Mouse (Mus musculus) hindbrain, embryonic 11.5 days (tissue): ENCODE results near the gene Gpsm2. TPM values are rescaled to one million over a fixed set of nuclear protein-coding genes. Genes with fewer than 3 reads are reported as not detected.

Experiments
- ATAC-seq: fragments of 200-750 bp; cut with Nextera tagmentation; 2 replicates; pipeline ENCODE4 v1.8.0; 2017; ENCODE audit warnings: mild to moderate bottlenecking, moderate TSS enrichment, moderate library complexity; ENCODE audit not compliant: low FRiP score
- DNase-seq: peaks from one replicate; pipeline ENCODE4 v3.0.0-alpha.2; 2015; ENCODE audit warnings: low spot score
- H3K27ac ChIP-seq: fragments of 300-500 bp; sonication (generic); 2 replicates; pipeline ENCODE4 v1.5.1; 2014; ENCODE audit warnings: mild to moderate bottlenecking, low read depth, low read length
- H3K27me3 ChIP-seq: fragments of 300-500 bp; sonication (generic); 2 replicates; pipeline ENCODE4 v1.6.1; 2014; ENCODE audit warnings: mild to moderate bottlenecking, low read length, moderate library complexity, mixed read lengths; ENCODE audit not compliant: control insufficient read depth, insufficient read depth
- H3K36me3 ChIP-seq: fragments of 300-500 bp; sonication (generic); 2 replicates; pipeline ENCODE4 v1.6.1; 2014; ENCODE audit warnings: mild to moderate bottlenecking, low read length, moderate library complexity, mixed read lengths; ENCODE audit not compliant: control insufficient read depth, insufficient read depth
- H3K4me1 ChIP-seq: fragments of 300-500 bp; sonication (generic); replicated peaks from 2 replicates; pipeline ENCODE4 v1.6.1; 2014; ENCODE audit warnings: low read length, mixed read lengths; ENCODE audit not compliant: control insufficient read depth, insufficient read depth
- H3K4me2 ChIP-seq: fragments of 300-500 bp; sonication (generic); replicated peaks from 2 replicates; pipeline ENCODE4 v1.6.1; 2014; ENCODE audit warnings: mild to moderate bottlenecking, low read depth, low read length
- H3K4me3 ChIP-seq: fragments of 300-500 bp; sonication (generic); 2 replicates; pipeline ENCODE4 v1.5.1; 2014; ENCODE audit warnings: low read depth, low read length
- H3K9ac ChIP-seq: fragments of 300-500 bp; sonication (generic); 2 replicates; pipeline ENCODE4 v1.6.1; 2014; ENCODE audit warnings: low read depth, low read length
- H3K9me3 ChIP-seq: fragments of 300-500 bp; sonication (generic); 2 replicates; pipeline ENCODE4 v1.6.1; 2016; ENCODE audit warnings: low read length; ENCODE audit not compliant: control insufficient read depth
- WGBS: fragments of 180-500 bp; shearing (Covaris S2); extraction: QIAGEN DNeasy Blood & Tissue Kit; methylation state at CpG from one replicate; pipeline ENCODE4 v1.1.7; 2014; 5-methylcytosine and 5-hydroxymethylcytosine counted together
- polyA plus RNA-seq: library from polyadenylated mRNA; unstranded; fragments of >200 nt; fragmentation: Nextera tagmentation; extraction: Ambion mirVana; gene quantifications from 2 replicates; pipeline ENCODE4 v1.2.1, GENCODE M21; 2014

Gpsm2 gene
- 95.3 and 104 TPM in 2 replicates for polyA plus RNA-seq

DNA sequence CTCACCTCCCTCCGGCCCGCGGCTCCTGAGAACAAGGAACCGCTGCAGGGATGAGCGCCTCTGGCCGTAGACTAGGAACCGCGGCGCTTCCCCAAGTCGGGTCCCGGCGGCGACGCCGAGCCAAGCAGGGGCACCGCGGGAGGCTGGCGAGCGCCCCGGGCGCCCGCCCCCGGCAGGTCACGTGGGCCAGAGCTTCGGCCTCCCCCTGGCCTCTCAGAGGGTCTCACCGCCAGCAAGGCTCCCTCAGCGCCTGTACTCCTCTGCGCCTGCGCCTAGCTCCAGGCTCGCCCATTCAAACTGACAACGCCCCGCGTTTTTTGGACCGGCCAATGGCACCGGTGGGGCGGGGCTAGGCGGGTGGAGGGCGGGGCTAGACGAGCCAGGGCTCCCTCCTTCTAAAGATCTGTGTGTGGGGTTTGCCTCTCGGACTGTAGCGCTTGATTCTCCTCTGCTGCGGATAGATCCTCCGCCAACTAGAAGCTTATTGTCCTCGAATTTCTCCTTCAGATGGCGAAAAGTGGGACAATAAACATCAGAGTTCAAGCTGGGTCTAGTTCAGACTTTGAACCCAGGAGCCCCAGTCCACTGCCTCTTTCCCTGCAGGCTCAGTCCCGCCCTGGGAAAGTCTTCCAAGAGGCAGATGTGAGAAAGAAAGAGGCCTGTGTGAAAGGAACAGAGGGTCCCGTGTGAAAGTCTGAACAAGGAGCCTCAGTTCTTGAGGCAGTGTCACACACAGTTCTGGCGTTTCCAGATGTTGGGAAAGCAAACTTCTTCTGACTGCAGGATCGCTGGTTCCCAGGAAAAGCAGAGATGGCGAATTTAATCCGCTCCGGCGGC lies at the start of gene Gpsm2:
Gene Gpsm2 (minus strand): TSS at position 274 of the 837 bp plus-strand sequence.
- H3K4me2 ChIP-seq: peak within 1 kb of the TSS; percentile 55
- WGBS: 4% methylated on average over 51 of the region's 53 CpGs
- H3K9me3 ChIP-seq: no peaks in the 10 kb centered on the region
- 0 out of 2 replicates have a peak, but pooled peaks cover 5% of the 10 kb centered on the region for H3K4me1 ChIP-seq
- H3K9ac ChIP-seq: peak within 1 kb of the TSS; percentile 82
- ATAC-seq (peak; percentile 98), DNase-seq (peak; percentile 99)
- H3K36me3 ChIP-seq: no peaks in the 10 kb centered on the region
- no peaks in the 10 kb centered on the region for H3K27me3 ChIP-seq
- peak within 1 kb of the TSS; percentile 69 for H3K4me3 ChIP-seq
- H3K27ac ChIP-seq: peak within 1 kb of the TSS; percentile 93

DNA sequence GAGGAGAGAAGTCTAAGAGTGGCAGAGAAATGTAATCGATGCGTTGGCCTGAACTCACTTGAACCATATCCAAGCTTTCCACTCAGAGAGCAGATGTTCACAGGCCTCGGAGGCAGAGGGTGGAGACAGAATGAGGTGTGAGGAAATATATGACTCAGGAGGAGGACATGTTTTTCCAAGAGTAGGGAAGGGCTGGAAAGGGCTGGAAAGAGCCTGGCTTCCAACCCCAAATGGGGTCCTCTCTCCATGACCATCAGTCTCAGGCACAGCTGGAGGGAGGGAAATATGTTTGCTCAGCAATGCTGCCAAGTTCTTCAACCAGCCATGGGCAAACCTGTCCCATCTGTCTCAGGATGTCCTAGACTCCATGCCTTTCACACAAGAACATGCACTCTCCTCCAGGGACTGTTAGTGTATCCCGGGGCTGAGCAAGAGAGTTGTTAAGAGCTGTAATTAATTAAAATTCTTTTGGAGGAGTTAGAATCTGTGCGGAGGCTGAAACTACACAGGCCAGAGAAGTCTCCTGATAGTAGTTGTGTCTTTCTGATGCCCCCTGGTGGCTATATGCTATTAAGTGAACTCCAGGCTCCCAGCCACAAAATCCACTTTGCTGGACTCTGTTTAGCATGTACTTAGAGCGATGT lies 48.7 kb upstream of the Gpsm2 start:
- H3K4me2 ChIP-seq: no peak overlapping the region
- 59% methylated on average over 6 of the region's 6 CpGs for WGBS
- ATAC-seq: peak; percentile 30; the same call in 1 of the 2 replicates

DNA sequence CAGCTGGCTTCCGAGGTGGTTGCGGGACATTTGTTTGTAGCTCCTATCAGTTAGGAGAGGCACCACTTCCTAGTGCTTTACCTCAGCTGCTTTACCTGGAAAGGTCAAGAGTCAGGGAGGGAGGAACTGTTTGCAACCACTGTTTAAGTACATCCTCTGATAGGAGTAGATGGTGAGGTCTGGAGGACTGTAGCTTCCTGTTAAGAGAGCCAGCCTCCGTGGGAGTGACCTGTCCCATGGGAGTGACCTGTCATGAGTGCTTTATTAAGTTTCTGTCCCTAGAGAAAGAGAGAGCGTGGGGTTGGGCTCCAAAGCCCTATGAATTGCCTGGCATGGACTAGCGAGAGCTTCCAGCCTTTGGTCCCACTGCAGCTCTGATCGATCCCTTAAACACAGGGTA lies 47.4 kb upstream of the Gpsm2 start:
- Histone ChIP-seq H3K27ac (no peak overlapping the region), H3K4me2 (no peak overlapping the region), H3K9ac (no peak overlapping the region), H3K27me3 (no peaks in the 10 kb centered on the region), H3K36me3 (no peaks in the 10 kb centered on the region), H3K9me3 (no peaks in the 10 kb centered on the region), H3K4me3 (no peak overlapping the region), H3K4me1 (no peaks in the 10 kb centered on the region)
- ATAC-seq: no peak
- 78% methylated on average over 6 of the region's 6 CpGs for WGBS
- DNase-seq: no peak

More for the DNA sequence above, 48.7 kb upstream of the Gpsm2 start:
- DNase-seq: peak; percentile 84
- Histone ChIP-seq H3K9me3 (no peaks in the 10 kb centered on the region), H3K4me3 (no peak overlapping the region), H3K4me1 (no peaks in the 10 kb centered on the region), H3K9ac (no peak overlapping the region), H3K27ac (no peak overlapping the region), H3K27me3 (no peaks in the 10 kb centered on the region), H3K36me3 (no peaks in the 10 kb centered on the region)

DNA sequence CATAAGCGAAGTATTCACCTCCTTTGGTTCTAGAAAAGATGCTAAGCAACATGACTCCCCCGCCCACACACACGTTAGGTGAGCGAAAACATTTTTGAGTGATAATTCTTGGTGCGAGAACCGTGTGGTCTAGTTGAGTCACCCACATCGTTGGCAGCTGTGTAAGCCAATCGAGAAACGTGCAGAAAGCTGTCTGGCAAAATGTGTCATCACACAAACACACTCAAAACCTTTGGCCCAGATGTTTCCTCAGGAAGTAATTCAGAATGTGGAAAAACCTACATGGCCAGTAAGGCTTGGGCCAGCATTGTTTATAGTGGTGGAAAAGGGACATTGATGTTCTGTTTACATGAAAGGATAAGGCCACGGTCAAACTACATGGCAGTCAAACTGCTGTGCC lies 45.3 kb upstream of the Gpsm2 start:
- WGBS: 92% methylated on average over 10 of the region's 10 CpGs
- no peak for ATAC-seq

DNA sequence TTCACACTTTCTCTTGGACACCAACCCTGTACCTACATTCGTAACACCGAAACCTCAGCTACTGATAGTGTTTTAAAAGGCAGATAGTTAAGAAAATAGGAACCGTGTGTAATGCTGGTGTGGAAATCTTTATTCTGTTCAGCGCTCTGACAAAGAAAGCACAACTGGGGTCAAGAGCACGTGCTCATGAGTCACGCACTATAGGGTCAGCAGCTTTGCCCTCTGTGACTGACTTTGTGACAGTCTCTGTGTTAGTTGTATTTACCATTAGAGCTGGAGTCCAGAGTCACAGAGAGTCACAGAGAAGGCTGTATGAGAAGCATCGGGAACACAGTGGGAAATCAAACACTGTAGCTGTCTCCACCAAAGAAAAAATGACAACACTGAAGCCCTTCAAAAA lies 44.8 kb upstream of the Gpsm2 start:
- no peak overlapping the region for H3K9ac ChIP-seq
- H3K4me3 ChIP-seq: no peak overlapping the region
- H3K4me1 ChIP-seq: no peaks in the 10 kb centered on the region
- no peak for ATAC-seq
- H3K27ac ChIP-seq: no peak overlapping the region
- no peak overlapping the region for H3K4me2 ChIP-seq
- WGBS: 83% methylated on average over 7 of the region's 7 CpGs
- no peak for DNase-seq
- H3K27me3 ChIP-seq: no peaks in the 10 kb centered on the region
- H3K9me3 ChIP-seq: no peaks in the 10 kb centered on the region
- H3K36me3 ChIP-seq: no peaks in the 10 kb centered on the region

More for the DNA sequence above, 45.3 kb upstream of the Gpsm2 start:
- no peaks in the 10 kb centered on the region for H3K36me3 ChIP-seq
- no peak for DNase-seq
- H3K4me1 ChIP-seq: no peaks in the 10 kb centered on the region
- no peaks in the 10 kb centered on the region for H3K27me3 ChIP-seq
- H3K27ac ChIP-seq: no peak overlapping the region
- H3K4me2 ChIP-seq: no peak overlapping the region
- H3K4me3 ChIP-seq: no peak overlapping the region
- no peak overlapping the region for H3K9ac ChIP-seq
- H3K9me3 ChIP-seq: no peaks in the 10 kb centered on the region

DNA sequence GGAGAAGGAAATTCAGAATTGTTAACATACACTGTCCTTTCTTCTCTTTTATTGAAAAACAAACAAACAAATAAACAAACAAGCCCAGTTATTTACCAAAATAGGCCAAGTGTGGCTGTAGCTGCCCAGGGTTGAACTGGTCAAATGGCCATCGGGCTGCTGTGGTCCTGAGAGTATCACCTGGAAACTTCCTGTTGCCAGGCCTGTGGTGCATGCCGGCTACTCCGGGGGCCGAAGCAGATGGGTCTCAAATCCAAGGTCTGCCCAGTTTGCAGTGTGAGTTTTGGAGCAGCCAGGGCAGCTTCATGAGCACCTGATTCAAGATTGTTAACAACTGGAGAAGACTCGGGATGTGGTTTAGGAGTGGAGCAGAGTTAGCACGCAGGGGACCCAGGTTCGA lies 43.4 kb upstream of the Gpsm2 start:
- no peaks in the 10 kb centered on the region for H3K36me3 ChIP-seq
- 85% methylated on average over 7 of the region's 7 CpGs for WGBS
- no peaks in the 10 kb centered on the region for H3K4me1 ChIP-seq
- H3K27me3 ChIP-seq: no peaks in the 10 kb centered on the region
- H3K9me3 ChIP-seq: no peaks in the 10 kb centered on the region
- no peak for ATAC-seq
- no peak overlapping the region for H3K4me3 ChIP-seq
- no peak for DNase-seq
- H3K4me2 ChIP-seq: no peak overlapping the region
- H3K9ac ChIP-seq: no peak overlapping the region
- H3K27ac ChIP-seq: no peak overlapping the region

DNA sequence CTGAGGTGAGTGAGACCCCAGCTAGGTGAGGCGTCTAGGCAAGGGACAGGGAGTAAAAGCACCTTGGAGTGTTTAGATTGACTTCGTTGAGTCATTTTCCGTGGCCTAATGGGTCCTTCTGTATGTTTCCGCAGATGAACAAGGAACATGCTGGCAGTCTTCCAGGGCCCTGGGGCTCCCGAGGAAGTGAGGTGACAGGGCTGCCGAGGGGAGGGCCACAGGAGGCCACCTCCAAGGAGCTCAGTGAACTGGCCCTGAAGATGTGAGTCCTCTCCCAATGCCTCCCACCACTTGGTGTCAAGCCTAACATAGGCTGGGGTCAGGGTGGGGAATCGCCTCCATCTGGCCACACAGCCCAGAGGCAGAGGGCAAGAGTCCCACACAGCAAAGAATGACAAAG lies 42.9 kb upstream of the Gpsm2 start:
- no peaks in the 10 kb centered on the region for H3K9me3 ChIP-seq
- no peak overlapping the region for H3K4me2 ChIP-seq
- DNase-seq (no peak), ATAC-seq (no peak)
- 67% methylated on average over 7 of the region's 7 CpGs for WGBS
- no peaks in the 10 kb centered on the region for H3K27me3 ChIP-seq
- no peaks in the 10 kb centered on the region for H3K36me3 ChIP-seq
- H3K9ac ChIP-seq: no peak overlapping the region
- no peak overlapping the region for H3K27ac ChIP-seq
- H3K4me1 ChIP-seq: no peaks in the 10 kb centered on the region
- H3K4me3 ChIP-seq: no peak overlapping the region

DNA sequence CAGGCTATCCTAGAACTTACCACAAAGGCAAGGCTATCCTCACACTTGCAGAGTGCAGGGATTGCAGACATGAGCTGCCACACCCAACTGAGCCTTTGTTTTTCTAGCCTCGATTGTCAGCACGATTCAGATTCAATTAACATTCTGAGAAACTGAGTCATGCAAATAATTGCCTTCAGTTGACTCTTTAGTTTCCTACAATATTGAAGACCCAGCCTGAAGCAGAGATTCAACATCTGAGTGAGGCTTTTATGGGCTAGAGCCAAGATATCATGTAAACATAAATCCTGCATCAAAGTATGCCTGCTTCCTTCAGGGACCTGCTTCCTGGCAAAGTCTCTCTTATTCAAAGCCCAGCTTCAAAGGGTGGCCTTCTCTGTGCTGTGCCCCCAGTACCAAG lies 41.6 kb upstream of the Gpsm2 start:
- ATAC-seq: no peak
- no peaks in the 10 kb centered on the region for H3K4me1 ChIP-seq
- H3K27ac ChIP-seq: no peak overlapping the region
- no peak for DNase-seq
- H3K4me3 ChIP-seq: no peak overlapping the region
- H3K9me3 ChIP-seq: no peaks in the 10 kb centered on the region
- WGBS: 84% methylated on average over 2 of the region's 2 CpGs
- H3K27me3 ChIP-seq: no peaks in the 10 kb centered on the region
- no peak overlapping the region for H3K9ac ChIP-seq
- no peak overlapping the region for H3K4me2 ChIP-seq
- no peaks in the 10 kb centered on the region for H3K36me3 ChIP-seq
